Mouse (Mus musculus) left cerebral cortex, postnatal 14 days (tissue): ENCODE measurements at regions not wholly inside any gene's neighbourhood (a gene's known extent, or its start where the extent isn't known, plus 50 kb on each side); places are given as distances from the start of the nearest gene placed in this dataset.

Experiments used
- DNase-seq, 2 experiments: peaks; one replicate each; pipeline ENCODE4 v3.0.0; 2021 to 2022; ENCODE audit warnings: low spot score in 2 of 2, mixed read lengths in 1 of 2
- intact Hi-C: fragments of 180-260 bp; cut with DNase I; formaldehyde crosslinking; loops from one replicate; pipeline ENCODE4 v1.15.1; 2025

- DNase-seq: peak; percentile 19 to 31
- intact Hi-C loops: no loop called here
Measured at GRCm38 (mm10) chr1:88806960-88807359, 104.9 kb upstream of the Arl4c start.

DNA sequence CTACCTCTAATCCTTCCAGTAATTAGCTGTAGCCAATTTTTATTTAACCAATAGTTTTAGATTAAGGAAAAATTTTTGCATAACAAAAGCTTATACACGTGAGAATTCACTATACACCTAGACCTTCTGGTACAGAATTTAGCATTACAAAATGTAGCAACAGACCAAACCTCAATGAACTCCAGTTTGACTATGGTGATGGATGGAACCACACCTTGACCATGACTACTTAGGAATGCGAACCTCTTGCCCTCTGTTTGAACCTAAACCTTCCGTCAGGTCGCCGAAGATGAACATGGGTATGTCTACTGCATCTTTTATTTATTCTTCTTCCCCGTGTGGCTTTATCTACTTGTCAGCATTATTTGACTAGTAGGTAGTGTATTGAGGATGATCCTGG lies 105.9 kb upstream of the Arl4c start:
- intact Hi-C loops: no loop called here
- no peak for DNase-seq

DNA sequence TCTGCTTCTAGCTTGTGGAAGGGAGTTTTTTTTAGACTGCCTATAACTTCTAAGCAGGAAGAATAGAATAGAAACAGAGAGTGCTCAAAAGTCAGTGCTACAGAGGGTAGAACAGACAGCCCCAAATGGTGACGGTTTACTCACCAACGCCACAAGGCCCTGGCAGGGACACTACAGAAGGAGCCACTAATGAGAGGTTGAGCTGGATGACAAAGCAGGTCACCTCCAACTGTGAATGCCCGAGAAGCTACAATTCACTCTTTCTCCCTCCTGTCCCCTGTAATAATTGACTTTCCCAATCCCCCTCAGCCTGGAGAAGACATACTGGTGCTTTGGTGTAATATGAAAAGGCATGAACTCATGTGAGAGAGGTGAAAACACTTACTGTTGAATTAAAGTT lies 106.5 kb upstream of the Arl4c start:
- DNase-seq: no peak
- intact Hi-C loops: no loop called here

GRCm38 (mm10) chr1:88809756-88810155 lies 107.7 kb upstream of the Arl4c start:
- no peak for DNase-seq
- intact Hi-C loops: no loop called here

DNA sequence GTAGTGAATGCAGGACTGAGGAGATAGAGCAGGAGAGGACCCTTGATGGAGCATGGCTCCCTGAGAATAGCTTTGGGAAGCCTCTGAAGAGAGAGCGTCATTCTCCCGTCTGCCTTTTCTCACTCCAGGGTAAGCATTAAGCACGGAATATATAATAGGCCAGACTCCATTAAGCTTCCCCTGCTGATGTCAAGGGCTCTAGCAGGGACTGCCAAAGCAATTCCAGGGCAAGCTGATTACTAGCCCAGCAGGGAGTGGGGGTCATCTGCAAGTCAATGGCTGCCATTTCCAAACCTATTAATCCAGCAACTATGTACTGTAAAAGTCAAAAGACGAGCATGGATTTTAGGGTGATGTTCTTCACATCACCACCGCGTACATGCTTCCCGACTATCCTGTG lies 111.2 kb upstream of the Arl4c start:
- no peak for DNase-seq
- intact Hi-C loops: no loop called here

GRCm38 (mm10) chr1:88816376-88816945 lies 114.4 kb upstream of the Arl4c start:
- no peak for DNase-seq
- intact Hi-C loops: no loop called here

DNA sequence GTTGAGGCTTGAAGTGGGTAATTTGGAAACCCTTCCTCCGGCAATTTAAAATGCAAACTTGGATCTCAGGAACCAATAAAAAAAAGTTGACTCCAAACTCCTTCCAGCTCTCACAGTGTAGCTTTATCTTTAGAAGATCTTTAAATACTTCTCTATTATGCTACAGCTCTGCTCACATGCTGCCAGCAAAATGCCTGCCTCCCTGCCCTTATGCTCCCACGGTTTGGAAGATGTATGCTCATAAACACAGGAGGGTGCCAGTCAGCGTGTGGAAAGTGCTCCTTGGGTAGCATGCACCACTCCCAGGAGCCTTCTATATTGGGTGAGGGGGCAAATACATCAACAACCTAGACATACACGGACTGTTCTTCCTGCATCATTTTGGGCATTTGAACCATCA lies 123.2 kb upstream of the Arl4c start:
- intact Hi-C loops: no loop called here
- peak; percentile 12 to 20 for DNase-seq

DNA sequence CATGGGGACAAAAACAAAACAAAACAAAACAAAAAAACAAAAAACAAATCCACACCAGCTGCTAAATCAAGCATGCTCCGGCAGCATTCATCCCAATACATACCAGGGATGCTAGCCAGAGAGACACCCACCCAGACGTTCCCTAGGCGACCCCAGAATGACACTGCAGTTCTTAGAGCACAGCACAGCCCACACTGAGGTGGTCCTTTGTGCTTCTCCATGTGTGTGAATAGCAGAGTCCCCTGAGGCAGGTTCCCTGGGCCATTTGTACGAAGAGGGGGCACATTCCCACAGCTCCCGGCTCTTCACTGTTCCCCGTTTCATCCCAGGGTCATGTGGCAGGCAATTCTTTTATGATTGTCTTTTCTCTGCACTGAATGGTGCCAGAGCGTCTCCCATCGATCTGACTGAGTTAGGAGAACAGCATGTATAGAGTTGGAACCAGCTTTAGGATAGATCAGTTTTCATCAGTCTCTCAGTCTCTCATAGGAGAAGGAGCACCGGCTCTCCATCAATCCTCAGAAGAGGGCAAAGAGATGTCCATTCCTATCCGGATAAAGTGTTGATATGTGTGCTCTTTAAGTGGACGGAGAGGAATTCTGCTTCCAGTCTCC lies 136.7 kb upstream of the Arl4c start:
- intact Hi-C loops: no loop called here
- DNase-seq: no peak

DNA sequence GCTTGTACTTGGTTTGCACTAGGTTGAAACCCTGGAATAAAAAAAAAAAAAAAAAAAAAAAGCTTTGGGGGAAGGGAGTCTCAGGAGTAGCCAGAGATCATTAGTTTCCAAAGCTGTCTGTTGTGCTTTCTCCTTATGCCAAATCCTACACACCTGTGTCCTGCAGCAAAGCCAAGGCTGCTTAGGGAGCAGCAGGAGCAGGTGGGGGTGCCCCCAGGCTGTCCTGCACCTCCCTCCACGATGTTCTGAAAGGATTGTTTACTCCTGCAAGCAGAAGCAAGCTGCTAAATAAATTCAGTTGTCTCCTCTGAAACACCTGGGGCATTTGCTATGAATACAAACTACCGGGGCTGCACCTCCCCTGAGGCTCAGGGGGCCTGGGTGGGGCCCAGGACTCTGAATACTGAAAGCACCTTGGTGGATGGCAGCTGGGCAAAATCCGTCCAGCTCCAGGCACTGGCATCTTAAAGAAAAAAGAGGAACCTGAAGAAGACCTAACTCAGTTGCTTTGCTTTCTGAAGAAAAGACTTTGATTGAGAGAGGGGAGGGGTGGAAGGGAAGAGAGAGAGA lies 137.5 kb upstream of the Arl4c start:
- DNase-seq: no peak
- intact Hi-C loops: no loop called here

- DNase-seq: peak; percentile 17 to 27
- intact Hi-C loops: no loop called here
Measured at GRCm38 (mm10) chr1:88839977-88840628, 138.1 kb upstream of the Arl4c start.

- no peak for DNase-seq
- intact Hi-C loops: no loop called here
Measured at GRCm38 (mm10) chr1:88840991-88841592, 139.1 kb upstream of the Arl4c start.

- intact Hi-C loops: no loop called here
- DNase-seq: no peak
Measured at GRCm38 (mm10) chr1:88847333-88848091, 145.5 kb upstream of the Arl4c start.

GRCm38 (mm10) chr1:88848246-88848645 lies 146.2 kb upstream of the Arl4c start:
- intact Hi-C loops: no loop called here
- DNase-seq: no peak

DNA sequence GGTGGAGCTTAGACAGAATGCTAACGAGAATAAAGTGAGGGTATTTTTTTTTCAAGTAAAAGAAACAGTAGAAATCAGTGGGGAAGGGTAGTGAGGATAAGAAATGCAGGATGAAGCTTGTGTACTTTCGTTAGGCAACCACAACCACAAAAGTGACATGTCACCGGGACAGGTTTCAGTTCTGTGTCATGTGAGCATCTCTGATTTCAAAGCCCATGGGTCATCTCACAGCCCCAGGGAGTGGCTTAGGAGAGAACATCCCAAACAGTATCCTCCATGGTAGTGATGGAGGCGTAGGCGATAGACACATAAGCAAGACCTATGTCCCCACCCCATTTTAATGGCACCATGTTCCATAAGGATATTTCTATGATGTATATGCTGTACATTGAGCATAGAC lies 147.4 kb upstream of the Arl4c start:
- intact Hi-C loops: no loop called here
- no peak for DNase-seq

GRCm38 (mm10) chr1:88851931-88852330 lies 149.9 kb upstream of the Arl4c start:
- no peak for DNase-seq
- intact Hi-C loops: no loop called here

DNA sequence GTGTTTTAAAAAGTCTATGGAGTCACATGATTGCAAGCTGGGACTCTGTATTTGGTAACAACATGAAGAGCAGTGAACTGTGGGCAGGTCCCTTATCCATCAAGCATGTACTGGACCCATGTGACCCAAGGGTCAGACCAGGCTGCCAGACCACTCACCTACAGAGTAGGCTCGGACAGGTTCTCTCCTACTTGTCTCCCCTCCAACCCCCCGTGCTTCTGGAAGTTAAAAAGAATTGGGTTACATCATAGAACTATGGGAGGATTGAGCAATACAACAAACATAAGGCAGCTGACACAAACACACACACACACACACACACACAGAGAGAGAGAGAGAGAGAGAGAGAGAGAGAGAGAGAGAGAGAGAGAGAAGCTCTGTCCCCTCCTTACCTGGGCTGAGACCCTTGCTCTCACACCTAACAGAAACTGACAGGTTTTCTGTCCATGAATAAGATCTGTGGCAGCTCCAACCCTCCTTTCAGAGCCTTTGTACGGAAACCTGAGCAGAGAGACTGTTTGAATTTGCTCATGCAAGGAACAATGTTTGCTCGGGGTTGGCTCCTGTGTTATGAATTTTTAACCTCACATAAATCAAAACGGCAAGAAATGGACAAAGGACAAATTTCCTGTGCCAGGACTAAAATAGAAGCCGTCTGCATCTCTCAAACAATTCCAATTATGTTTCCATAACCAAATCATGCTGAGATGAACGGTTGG lies 159.0 kb upstream of the Arl4c start:
- intact Hi-C loops: no loop called here

DNA sequence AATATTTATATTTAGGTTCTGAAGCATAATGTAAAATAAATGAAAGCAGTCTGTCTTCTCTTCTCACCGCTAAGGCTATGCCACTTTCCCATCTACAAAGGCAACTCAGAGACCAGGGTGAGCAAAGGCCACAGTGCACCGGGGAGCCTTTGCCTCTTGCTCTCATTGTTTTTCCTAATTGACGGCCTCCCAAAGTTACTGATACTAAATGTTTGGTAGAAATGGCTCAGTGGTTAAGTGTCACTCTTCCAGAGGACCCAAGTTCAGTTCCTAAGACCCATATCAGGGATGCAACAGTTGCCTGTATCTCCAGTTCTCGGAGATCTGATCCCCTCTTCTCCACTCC lies 159.5 kb upstream of the Arl4c start:
- intact Hi-C loops: no loop called here
- no peak for DNase-seq

More for the DNA sequence above, 159.0 kb upstream of the Arl4c start:
- DNase-seq: no peak

DNA sequence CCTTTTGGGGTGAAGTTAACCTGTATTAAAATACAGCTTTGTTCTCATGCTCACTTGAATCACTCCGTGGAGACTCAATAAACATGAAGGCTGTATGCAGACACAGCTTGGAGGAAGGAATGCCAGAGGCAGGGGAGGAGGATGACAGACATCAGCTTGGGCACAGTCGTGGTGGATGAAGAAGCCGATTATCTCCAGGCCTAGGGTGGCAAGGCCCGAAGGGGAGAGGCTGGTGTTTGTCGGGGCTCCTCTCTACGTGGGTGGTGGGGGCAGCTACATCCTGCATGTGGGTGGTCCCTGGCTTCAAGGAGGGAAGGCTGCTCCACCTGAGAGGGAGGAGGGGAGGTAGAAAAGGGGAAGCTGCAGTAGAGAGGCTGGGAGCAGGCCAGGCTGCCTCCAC lies 163.4 kb upstream of the Arl4c start:
- DNase-seq: no peak
- intact Hi-C loops: no loop called here

DNA sequence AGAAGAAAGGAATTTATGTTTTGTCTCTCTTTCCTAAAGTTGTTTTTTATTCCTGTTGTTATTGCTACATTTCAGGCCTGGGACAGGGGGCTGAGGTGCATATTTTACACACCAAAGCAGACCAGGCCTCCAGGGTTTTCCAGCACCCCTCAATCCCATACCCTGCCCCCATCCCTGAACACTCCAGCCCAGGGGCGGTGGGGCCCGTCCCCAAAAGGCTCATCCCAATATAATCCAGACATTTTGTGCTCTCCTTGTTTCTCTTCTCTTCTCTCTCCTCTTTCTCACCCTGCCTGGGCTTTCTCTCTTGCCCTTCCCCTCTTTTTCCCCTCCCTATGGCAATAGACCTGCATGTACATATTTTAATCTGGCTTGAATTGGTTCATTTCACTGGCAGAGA lies 164.6 kb upstream of the Arl4c start:
- DNase-seq: no peak

More for the DNA sequence above, 164.6 kb upstream of the Arl4c start:
- intact Hi-C loops: no loop called here
